Comparison of ENCODE assay signal across 12 mouse cellular contexts in genomic region chr7:90703163-90703852, GRCm38 (mm10).
A peak's percentile ranks its signal among the peaks of the same experiment; 100 is the strongest.
DNase-seq lines count a peak whose midpoint lies in the region; ATAC-seq and TF ChIP-seq lines count a peak whose summit lies in the region.
"Had no signal": no experiment of that assay in that cellular context is flagged by ENCODE, and none has a peak within 500 bp of the region (broad histone marks: within the 10 kb centered on the region; RNA-seq: fewer than 3 reads in every experiment).

No protein-coding gene starts in this region.

- 62% methylated on average over 7 of the region's 7 CpGs for WGBS in lung, embryonic 14.5 days
- WGBS in lung, adult 2 months, result 57% methylated on average over 7 of the region's 7 CpGs
- WGBS in embryonic facial prominence, embryonic 14.5 days, result 43% methylated on average over 7 of the region's 7 CpGs
- 29% methylated on average over 7 of the region's 7 CpGs for WGBS in limb, embryonic 13.5 days
- WGBS in forebrain, embryonic 15.5 days, result 60% methylated on average over 7 of the region's 7 CpGs

- no peak overlapping the region for H3K4me3 ChIP-seq in lung, embryonic 14.5 days (ENCODE audit: low read depth, low read length)
- H3K4me3 ChIP-seq in lung, adult 2 months (replicated peaks; ENCODE audit: extremely low read depth, low read depth, low read length), result no peak overlapping the region
- H3K4me3 ChIP-seq in embryonic facial prominence, embryonic 14.5 days (ENCODE audit: low read depth, low read length), result no peak overlapping the region
- H3K4me3 ChIP-seq in limb, embryonic 13.5 days, result no peak overlapping the region
- H3K4me3 ChIP-seq in forebrain, embryonic 15.5 days, result no peak overlapping the region
- H3K4me3 ChIP-seq: heart, embryonic 15.5 days; hindbrain, embryonic 12.5 days had no signal

- no peaks in the 10 kb centered on the region for H3K36me3 ChIP-seq in lung, embryonic 14.5 days (ENCODE audit: insufficient read depth)
- no peaks in the 10 kb centered on the region for H3K36me3 ChIP-seq in embryonic facial prominence, embryonic 14.5 days (ENCODE audit: control insufficient read depth, insufficient read depth, low read length)
- no peaks in the 10 kb centered on the region for H3K36me3 ChIP-seq in limb, embryonic 13.5 days
- no peaks in the 10 kb centered on the region for H3K36me3 ChIP-seq in forebrain, embryonic 15.5 days
- H3K36me3 ChIP-seq: heart, embryonic 15.5 days; hindbrain, embryonic 12.5 days had no signal

- TF ChIP-seq CTCF in lung, embryonic 14.5 days (IDR thresholded peaks at IDR 0.05; ENCODE audit: low read depth), result no peak
- no peak for TF ChIP-seq CTCF in lung, adult 2 months (IDR thresholded peaks at IDR 0.05; ENCODE audit: insufficient read depth, low read length)

- no peaks in the 10 kb centered on the region for H3K27me3 ChIP-seq in lung, embryonic 14.5 days (ENCODE audit: insufficient read depth, low read length)
- H3K27me3 ChIP-seq in embryonic facial prominence, embryonic 14.5 days (replicated peaks; ENCODE audit: control insufficient read depth, insufficient read depth, low read length), result no peaks in the 10 kb centered on the region
- no peaks in the 10 kb centered on the region for H3K27me3 ChIP-seq in limb, embryonic 13.5 days
- H3K27me3 ChIP-seq in forebrain, embryonic 15.5 days, result no peaks in the 10 kb centered on the region
- H3K27me3 ChIP-seq: heart, embryonic 15.5 days; hindbrain, embryonic 12.5 days had no signal

- H3K4me1 ChIP-seq in lung, embryonic 14.5 days (ENCODE audit: insufficient read depth), result no peaks in the 10 kb centered on the region
- H3K4me1 ChIP-seq in lung, adult 2 months (ENCODE audit: control insufficient read depth, insufficient read depth, low read length), result no peaks in the 10 kb centered on the region
- no peaks in the 10 kb centered on the region for H3K4me1 ChIP-seq in embryonic facial prominence, embryonic 14.5 days (ENCODE audit: control insufficient read depth, insufficient read depth, low read length)
- H3K4me1 ChIP-seq in limb, embryonic 13.5 days, result peaks cover 10% of the 10 kb centered on the region
- no peaks in the 10 kb centered on the region for H3K4me1 ChIP-seq in forebrain, embryonic 15.5 days
- H3K4me1 ChIP-seq: heart, embryonic 15.5 days; hindbrain, embryonic 12.5 days had no signal

- no peak overlapping the region for H3K27ac ChIP-seq in lung, embryonic 14.5 days (ENCODE audit: low read depth)
- H3K27ac ChIP-seq in embryonic facial prominence, embryonic 14.5 days (replicated peaks; ENCODE audit: low read depth, low read length), result no peak overlapping the region
- H3K27ac ChIP-seq in limb, embryonic 13.5 days, result no peak overlapping the region
- no peak overlapping the region for H3K27ac ChIP-seq in forebrain, embryonic 15.5 days (replicated peaks)
- H3K27ac ChIP-seq: heart, embryonic 15.5 days; hindbrain, embryonic 12.5 days had no signal

- H3K9me3 ChIP-seq in lung, embryonic 14.5 days (ENCODE audit: low read depth, low read length), result no peaks in the 10 kb centered on the region
- H3K9me3 ChIP-seq in embryonic facial prominence, embryonic 14.5 days (ENCODE audit: control insufficient read depth, low read length), result no peaks in the 10 kb centered on the region
- H3K9me3 ChIP-seq in limb, embryonic 13.5 days, result no peaks in the 10 kb centered on the region
- H3K9me3 ChIP-seq in forebrain, embryonic 15.5 days, result no peaks in the 10 kb centered on the region
- H3K9me3 ChIP-seq: heart, embryonic 15.5 days; hindbrain, embryonic 12.5 days had no signal

- peak; percentile 5 for DNase-seq in embryo, embryonic 10 days (ENCODE audit: low spot score)
- no peak for DNase-seq in embryo, embryonic 9.5 days (ENCODE audit: extremely low spot score)
- DNase-seq in lung, embryonic 14.5 days, result peak; percentile 1
- DNase-seq in lung, adult 2 months, result no peak
- peak; percentile 44 for DNase-seq in embryonic facial prominence, embryonic 14.5 days (ENCODE audit: low spot score)
- no peak for DNase-seq in lung, postnatal 25 days (ENCODE audit: low spot score)
- DNase-seq: adrenal gland, postnatal 25 days; heart, adult 11 months had no signal

- no peak overlapping the region for H3K4me2 ChIP-seq in lung, embryonic 14.5 days
- H3K4me2 ChIP-seq in embryonic facial prominence, embryonic 14.5 days (ENCODE audit: low read depth, low read length), result no peak overlapping the region
- no peak overlapping the region; the same call in 1 of the 2 replicates for H3K4me2 ChIP-seq in limb, embryonic 13.5 days (replicated peaks)
- no peak overlapping the region for H3K4me2 ChIP-seq in forebrain, embryonic 15.5 days (replicated peaks)
- H3K4me2 ChIP-seq: heart, embryonic 15.5 days; hindbrain, embryonic 12.5 days had no signal

- no peak for TF ChIP-seq POLR2A in lung, adult 2 months (IDR thresholded peaks at IDR 0.05; ENCODE audit: borderline replicate concordance, extremely low read depth, low read depth, low read length)

- no peak for ATAC-seq in lung, embryonic 14.5 days (ENCODE audit: insufficient read depth)
- ATAC-seq in embryonic facial prominence, embryonic 14.5 days (ENCODE audit: low read depth), result no peak; the same call in 1 of the 2 replicates
- ATAC-seq in limb, embryonic 13.5 days (ENCODE audit: low FRiP score, low read depth), result peak; percentile 81; the same call in 1 of the 2 replicates
- no peak for ATAC-seq in forebrain, embryonic 15.5 days (replicated peaks)

- no peak overlapping the region for H3K9ac ChIP-seq in lung, embryonic 14.5 days
- no peak overlapping the region for H3K9ac ChIP-seq in embryonic facial prominence, embryonic 14.5 days (ENCODE audit: low read depth, low read length)
- no peak overlapping the region for H3K9ac ChIP-seq in limb, embryonic 13.5 days
- no peak overlapping the region for H3K9ac ChIP-seq in forebrain, embryonic 15.5 days (replicated peaks)
- H3K9ac ChIP-seq: heart, embryonic 15.5 days; hindbrain, embryonic 12.5 days had no signal

Comparison
In these comparisons a context has a peak if more than half of its experiments do, and no peak if none do; other contexts are left out.
1. DNase-seq: peak in embryo, embryonic 10 days (single experiment), lung, embryonic 14.5 days (single experiment) and embryonic facial prominence, embryonic 14.5 days (single experiment); none in embryo, embryonic 9.5 days (single experiment), lung, adult 2 months (single experiment) and lung, postnatal 25 days (single experiment).